Mouse (Mus musculus) heart, adult 2 months (tissue): ENCODE measurements at regions not wholly inside any gene's neighbourhood (a gene's known extent, or its start where the extent isn't known, plus 50 kb on each side); places are given as distances from the start of the nearest gene placed in this dataset.

Experiments
- CTCF ChIP-seq: fragments of 200-600 bp; IDR thresholded peaks from 2 replicates; pipeline ENCODE4 v1.8.1; 2022; ENCODE audit warnings: antibody characterized with exemption, mild to moderate bottlenecking, moderate library complexity
- EP300 ChIP-seq: fragments of 200-500 bp; IDR thresholded peaks from 2 replicates; pipeline ENCODE4 v1.6.1; 2011; ENCODE audit warnings: low read depth, low read length, control low read depth; ENCODE audit not compliant: insufficient read depth

GRCm38 (mm10) chr8:109360081-109360715, 133.6 kb upstream of the Pmfbp1 start:
- TF ChIP-seq EP300 = no peak
- no peak for TF ChIP-seq CTCF
